ENCODE assay signal across 12 mouse cellular contexts in genomic region chr13:18056816-18057215, GRCm38 (mm10).
DNase-seq lines count a peak whose midpoint lies in the region; ATAC-seq lines count a peak whose summit lies in the region.
"Had no signal": no experiment of that assay in that cellular context is flagged by ENCODE, and none has a peak within 500 bp of the region (broad histone marks: within the 10 kb centered on the region; RNA-seq: fewer than 3 reads in every experiment).

No protein-coding gene starts in this region.

- H3K4me2 ChIP-seq in hindbrain, embryonic 12.5 days (replicated peaks): no peak overlapping the region
- no peak overlapping the region for H3K4me2 ChIP-seq in midbrain, embryonic 12.5 days (replicated peaks)
- H3K4me2 ChIP-seq: embryonic facial prominence, embryonic 12.5 days; liver, embryonic 12.5 days; lung, embryonic 15.5 days had no signal

- peak; percentile 60; the same call in 1 of the 2 replicates for ATAC-seq in hindbrain, embryonic 12.5 days (ENCODE audit: low FRiP score)
- ATAC-seq in midbrain, embryonic 12.5 days (ENCODE audit: low FRiP score, low read depth): peak; percentile 63; the same call in 1 of the 2 replicates
- ATAC-seq: activated CD4-positive, CD25-positive, alpha-beta regulatory T cell, adult 4 months; liver, embryonic 12.5 days had no signal

- no peak overlapping the region for H3K4me3 ChIP-seq in hindbrain, embryonic 12.5 days
- H3K4me3 ChIP-seq in midbrain, embryonic 12.5 days: no peak overlapping the region
- H3K4me3 ChIP-seq: embryonic facial prominence, embryonic 12.5 days; heart, embryonic 10.5 days; liver, embryonic 12.5 days; lung, embryonic 15.5 days had no signal

- DNase-seq in 416B (ENCODE audit: low read depth) (peak; percentile 11), ES-CJ7 (ENCODE audit: low read depth, low spot score) (peak; percentile 19)
- no peak for DNase-seq in adrenal gland, adult 2 months
- DNase-seq in heart, postnatal 36 days: no peak
- DNase-seq in adrenal gland, postnatal 25 days: no peak

- no peaks in the 10 kb centered on the region for H3K4me1 ChIP-seq in hindbrain, embryonic 12.5 days
- H3K4me1 ChIP-seq in midbrain, embryonic 12.5 days: no peaks in the 10 kb centered on the region
- H3K4me1 ChIP-seq: embryonic facial prominence, embryonic 12.5 days; heart, embryonic 10.5 days; liver, embryonic 12.5 days; lung, embryonic 15.5 days had no signal

- no peaks in the 10 kb centered on the region for H3K36me3 ChIP-seq in hindbrain, embryonic 12.5 days
- no peaks in the 10 kb centered on the region for H3K36me3 ChIP-seq in midbrain, embryonic 12.5 days
- H3K36me3 ChIP-seq: embryonic facial prominence, embryonic 12.5 days; heart, embryonic 10.5 days; liver, embryonic 12.5 days; lung, embryonic 15.5 days had no signal

- 72% methylated on average over 3 of the region's 3 CpGs for WGBS in hindbrain, embryonic 12.5 days
- 72% methylated on average over 3 of the region's 3 CpGs for WGBS in midbrain, embryonic 12.5 days

- H3K27me3 ChIP-seq in hindbrain, embryonic 12.5 days: no peaks in the 10 kb centered on the region
- no peaks in the 10 kb centered on the region for H3K27me3 ChIP-seq in midbrain, embryonic 12.5 days
- H3K27me3 ChIP-seq: embryonic facial prominence, embryonic 12.5 days; liver, embryonic 12.5 days; lung, embryonic 15.5 days had no signal

- H3K9me3 ChIP-seq in hindbrain, embryonic 12.5 days (replicated peaks): peaks cover 6% of the 10 kb centered on the region; the same call in 1 of the 2 replicates
- peaks cover 11% of the 10 kb centered on the region; the same call in 1 of the 2 replicates for H3K9me3 ChIP-seq in midbrain, embryonic 12.5 days
- H3K9me3 ChIP-seq: lung, embryonic 15.5 days had no signal

- no peak overlapping the region for H3K9ac ChIP-seq in hindbrain, embryonic 12.5 days
- H3K9ac ChIP-seq in midbrain, embryonic 12.5 days (replicated peaks): no peak overlapping the region
- H3K9ac ChIP-seq: embryonic facial prominence, embryonic 12.5 days; liver, embryonic 12.5 days; lung, embryonic 15.5 days had no signal

- intact Hi-C loops in heart, postnatal 36 days (cut with DNase I): loop anchor here (1.0 to 10.0 kb wide), 4 partner anchors 118 to 753 kb away; no protein-coding TSS in a partner anchor

- H3K27ac ChIP-seq in hindbrain, embryonic 12.5 days: no peak overlapping the region
- no peak overlapping the region for H3K27ac ChIP-seq in midbrain, embryonic 12.5 days (replicated peaks)
- H3K27ac ChIP-seq: embryonic facial prominence, embryonic 12.5 days; heart, embryonic 10.5 days; liver, embryonic 12.5 days; lung, embryonic 15.5 days had no signal

Comparison
In these comparisons a context has a peak if more than half of its experiments do, and no peak if none do; other contexts are left out.
1. DNase-seq: peak in 416B (single experiment) and ES-CJ7 (single experiment); none in adrenal gland, adult 2 months (single experiment), heart, postnatal 36 days (0 of 2) and adrenal gland, postnatal 25 days (single experiment).